Mouse (Mus musculus) lung, embryonic 16.5 days (tissue): ENCODE results near the gene P2rx2. TPM values are rescaled to one million over a fixed set of nuclear protein-coding genes. Genes with fewer than 3 reads are reported as not detected.

Experiments used
- ATAC-seq: fragments of 200-750 bp; cut with Nextera tagmentation; 2 replicates; pipeline ENCODE4 v1.8.0; 2017; ENCODE audit warnings: low read depth, mild to moderate bottlenecking, moderate library complexity
- H3K27ac ChIP-seq: fragments of 300-500 bp; sonication (generic); 2 replicates; pipeline ENCODE4 v1.5.1; 2014; ENCODE audit warnings: mild to moderate bottlenecking, control low read depth, low read length
- H3K27me3 ChIP-seq: fragments of 300-500 bp; sonication (generic); 2 replicates; pipeline ENCODE4 v1.6.1; 2014; ENCODE audit warnings: low read depth, low read length, mixed read lengths; ENCODE audit not compliant: control insufficient read depth, insufficient read depth
- H3K36me3 ChIP-seq: fragments of 300-500 bp; sonication (generic); 2 replicates; pipeline ENCODE4 v1.6.1; 2014; ENCODE audit warnings: low read length; ENCODE audit not compliant: control insufficient read depth, insufficient read depth
- H3K4me1 ChIP-seq: fragments of 300-500 bp; sonication (generic); replicated peaks from 2 replicates; pipeline ENCODE4 v1.6.1; 2014; ENCODE audit warnings: low read length, mixed read lengths; ENCODE audit not compliant: control insufficient read depth, insufficient read depth
- H3K4me2 ChIP-seq: fragments of 300-500 bp; sonication (generic); 2 replicates; pipeline ENCODE4 v1.6.1; 2014; ENCODE audit warnings: low read depth, low read length, control low read depth
- H3K4me3 ChIP-seq: fragments of 300-500 bp; sonication (generic); 2 replicates; pipeline ENCODE4 v1.5.1; 2014; ENCODE audit warnings: mild to moderate bottlenecking, low read length, control low read depth
- H3K9ac ChIP-seq: fragments of 300-500 bp; sonication (generic); 2 replicates; pipeline ENCODE4 v1.6.1; 2014; ENCODE audit warnings: low read length, control low read depth
- H3K9me3 ChIP-seq: fragments of 300-500 bp; sonication (generic); 2 replicates; pipeline ENCODE4 v1.6.1; 2016; ENCODE audit warnings: low read length; ENCODE audit not compliant: control insufficient read depth
- WGBS: fragments of 180-500 bp; shearing (Covaris S2); extraction: QIAGEN DNeasy Blood & Tissue Kit; methylation state at CpG from one replicate; pipeline ENCODE4 v1.1.7; 2014; 5-methylcytosine and 5-hydroxymethylcytosine counted together
- polyA plus RNA-seq: library from polyadenylated mRNA; unstranded; fragments of >200 nt; fragmentation: Nextera tagmentation; extraction: Ambion mirVana; gene quantifications from 2 replicates; pipeline ENCODE4 v1.2.1, GENCODE M21; 2015

P2rx2 gene
- polyA plus RNA-seq, 1 experiment from 2014 or later: 17.2 TPM

DNA sequence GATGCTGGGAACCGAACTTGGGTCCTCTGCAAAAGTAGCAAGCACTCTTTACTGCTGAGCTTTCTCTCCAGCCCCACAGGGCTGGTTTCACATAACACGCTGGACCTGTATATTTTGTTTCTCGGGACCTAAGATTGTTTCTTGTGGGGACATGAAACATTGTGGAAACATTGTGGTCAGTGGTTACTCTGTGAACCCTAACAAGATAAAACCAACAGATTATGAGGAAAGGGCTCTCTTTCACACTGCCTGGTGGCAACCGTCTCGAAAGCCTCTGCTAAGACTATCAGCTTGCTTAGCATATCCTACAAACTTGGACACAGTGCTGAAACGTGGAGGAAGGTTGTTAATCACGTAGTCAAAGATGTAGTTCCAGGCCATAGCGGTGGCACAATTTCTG is 4.0 kb upstream of the P2rx2 start:
- H3K27me3 ChIP-seq: peaks cover 10% of the 10 kb centered on the region; the same call in 1 of the 2 replicates
- H3K9me3 ChIP-seq: no peaks in the 10 kb centered on the region
- H3K9ac ChIP-seq: no peak overlapping the region
- H3K4me2 ChIP-seq: no peak overlapping the region
- 81% methylated on average over 8 of the region's 8 CpGs for WGBS
- H3K27ac ChIP-seq: no peak overlapping the region
- H3K4me3 ChIP-seq: no peak overlapping the region
- no peak for ATAC-seq
- peaks cover 11% of the 10 kb centered on the region for H3K4me1 ChIP-seq
- no peaks in the 10 kb centered on the region for H3K36me3 ChIP-seq

DNA sequence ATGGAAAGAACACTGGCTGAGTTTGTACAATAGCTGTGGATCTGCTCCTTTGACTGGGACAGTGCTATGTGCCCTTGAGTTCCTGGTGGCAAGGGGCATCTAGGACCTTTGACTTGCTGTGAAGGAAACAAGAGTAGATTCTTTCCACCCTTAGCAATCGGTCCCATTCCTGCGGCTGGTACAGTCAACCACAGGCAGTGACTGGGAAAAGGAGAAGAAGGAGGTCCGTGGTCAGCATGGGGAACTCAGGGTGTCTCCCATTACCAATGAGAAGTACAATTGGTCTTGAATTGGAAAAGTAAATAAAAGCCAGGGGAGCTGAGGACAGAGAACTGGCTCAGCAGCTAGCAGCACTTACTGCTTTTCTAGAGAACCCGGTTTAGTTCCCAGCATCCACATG is 2.5 kb upstream of the P2rx2 start:
- WGBS: 72% methylated on average over 4 of the region's 4 CpGs
- Histone ChIP-seq H3K27me3 (peaks cover 16% of the 10 kb centered on the region; the same call in 1 of the 2 replicates), H3K9ac (no peak overlapping the region), H3K4me1 (peaks cover 11% of the 10 kb centered on the region), H3K27ac (peak overlapping the region; percentile 82), H3K4me2 (no peak overlapping the region), H3K4me3 (no peak overlapping the region), H3K36me3 (no peaks in the 10 kb centered on the region), H3K9me3 (no peaks in the 10 kb centered on the region)
- ATAC-seq: no peak

DNA sequence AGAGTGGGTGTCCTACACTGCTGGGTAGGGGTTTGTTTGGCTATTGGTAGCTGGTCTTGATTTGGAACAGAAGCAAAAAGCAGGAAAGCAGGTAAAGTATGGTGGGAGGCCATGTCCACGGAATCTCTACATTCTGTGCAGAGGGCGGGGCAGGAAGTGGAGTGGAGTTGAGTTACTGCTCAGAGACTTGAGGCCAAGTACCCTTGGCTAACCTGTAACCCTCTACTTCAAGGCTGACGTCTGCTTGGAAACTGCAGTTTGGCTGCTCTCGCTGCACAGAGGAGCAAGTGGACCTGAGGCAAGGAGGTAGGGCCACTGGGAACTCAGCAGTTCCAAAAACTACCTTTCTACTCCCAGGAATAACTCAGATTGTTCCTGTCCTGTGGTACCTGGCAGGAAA is 1.5 kb upstream of the P2rx2 start, which contains the start of gene Lrcol1:
Lrcol1 (plus strand) TSS at position 207 of the 400 bp plus-strand sequence.
- ATAC-seq: peak; percentile 73
- no peak within 1 kb of the TSS for H3K9ac ChIP-seq
- peak within 1 kb of the TSS; percentile 82 for H3K27ac ChIP-seq
- H3K4me2 ChIP-seq: no peak within 1 kb of the TSS; the same call in 1 of the 2 replicates
- no peaks in the 10 kb centered on the region for H3K9me3 ChIP-seq
- peaks cover 16% of the 10 kb centered on the region; the same call in 1 of the 2 replicates for H3K27me3 ChIP-seq
- H3K4me3 ChIP-seq: no peak within 1 kb of the TSS
- WGBS: 48% methylated on average over 4 of the region's 4 CpGs
- H3K4me1 ChIP-seq: peaks cover 11% of the 10 kb centered on the region
- no peaks in the 10 kb centered on the region for H3K36me3 ChIP-seq

DNA sequence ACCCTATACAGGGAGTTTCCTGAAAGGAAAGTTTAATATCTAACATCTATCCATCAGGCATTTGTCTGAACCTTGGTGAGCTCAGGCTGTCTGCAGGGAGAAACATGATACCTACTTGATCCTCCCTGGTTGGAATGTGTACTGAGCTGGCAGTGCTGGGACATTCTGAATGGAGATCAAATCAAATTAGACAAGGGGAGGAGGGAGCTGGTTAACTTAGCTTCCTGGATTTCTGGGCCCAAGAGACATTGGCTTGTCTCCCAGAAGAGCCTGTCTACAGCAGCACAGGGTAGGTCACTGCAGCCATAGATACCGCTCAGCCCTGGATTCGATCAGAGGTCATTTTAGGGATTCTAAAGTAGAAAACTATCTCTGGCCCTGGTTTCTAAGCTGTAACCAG is 4.2 kb downstream of the P2rx2 start:
- H3K4me3 ChIP-seq: no peak overlapping the region
- H3K4me1 ChIP-seq: peaks cover 5% of the 10 kb centered on the region
- 59% methylated on average over 2 of the region's 2 CpGs for WGBS
- no peak overlapping the region for H3K9ac ChIP-seq
- H3K4me2 ChIP-seq: no peak overlapping the region
- H3K36me3 ChIP-seq: peaks cover 12% of the 10 kb centered on the region
- ATAC-seq: no peak; the same call in 1 of the 2 replicates
- no peaks in the 10 kb centered on the region for H3K9me3 ChIP-seq
- H3K27ac ChIP-seq: no peak overlapping the region; the same call in 1 of the 2 replicates
- H3K27me3 ChIP-seq: peaks cover 16% of the 10 kb centered on the region; the same call in 1 of the 2 replicates

DNA sequence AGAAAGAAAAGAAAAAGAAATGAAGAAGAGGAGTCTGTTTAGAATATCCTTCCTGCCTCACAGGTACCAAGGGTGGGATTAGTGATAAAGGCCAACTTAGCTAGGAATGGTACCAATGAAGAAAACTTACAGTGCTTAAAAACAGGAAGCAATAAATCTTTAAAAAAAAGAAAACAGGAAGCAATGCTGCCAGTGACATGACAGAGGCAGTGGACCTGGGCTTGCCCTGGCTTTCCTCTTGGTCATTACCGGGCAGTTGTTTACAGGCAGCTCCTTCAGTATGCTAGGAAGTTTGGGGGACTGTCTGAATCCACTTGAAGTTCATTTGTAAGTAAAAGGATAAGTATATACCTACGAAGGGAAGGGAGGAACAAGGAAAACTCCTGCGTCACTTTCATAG is 12.5 kb downstream of the P2rx2 start:
- no peak for ATAC-seq
- no peak overlapping the region for H3K27ac ChIP-seq
- no peak overlapping the region for H3K4me2 ChIP-seq
- H3K4me3 ChIP-seq: no peak overlapping the region
- no peaks in the 10 kb centered on the region for H3K4me1 ChIP-seq
- WGBS: 61% methylated on average over 3 of the region's 3 CpGs
- no peaks in the 10 kb centered on the region for H3K9me3 ChIP-seq
- no peaks in the 10 kb centered on the region for H3K27me3 ChIP-seq
- peaks cover 42% of the 10 kb centered on the region for H3K36me3 ChIP-seq
- no peak overlapping the region for H3K9ac ChIP-seq

DNA sequence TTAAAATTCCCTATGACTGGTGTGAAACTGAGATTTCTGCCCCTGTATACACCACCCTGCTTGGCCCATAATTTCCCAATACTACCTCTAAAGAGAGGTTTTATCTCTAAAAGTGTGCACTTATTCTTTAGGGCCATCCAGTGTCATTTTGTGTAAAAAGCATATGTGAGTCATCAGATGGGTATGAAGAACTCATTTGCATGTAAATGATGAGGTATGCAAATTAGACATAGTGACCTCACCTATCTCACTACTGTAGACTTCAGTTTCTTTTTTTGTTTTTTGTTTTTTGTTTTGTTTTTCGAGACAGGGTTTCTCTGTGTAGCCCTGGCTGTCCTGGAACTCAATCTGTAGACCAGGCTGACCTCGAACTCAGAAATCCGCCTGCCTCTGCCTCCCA is 29.9 kb downstream of the P2rx2 start:
- H3K4me1 ChIP-seq: no peaks in the 10 kb centered on the region
- peaks cover 34% of the 10 kb centered on the region for H3K36me3 ChIP-seq
- H3K9me3 ChIP-seq: no peaks in the 10 kb centered on the region
- H3K9ac ChIP-seq: no peak overlapping the region
- 90% methylated on average over 3 of the region's 3 CpGs for WGBS
- no peak overlapping the region for H3K4me3 ChIP-seq
- H3K27me3 ChIP-seq: no peaks in the 10 kb centered on the region
- no peak overlapping the region for H3K27ac ChIP-seq
- H3K4me2 ChIP-seq: no peak overlapping the region
- no peak for ATAC-seq

DNA sequence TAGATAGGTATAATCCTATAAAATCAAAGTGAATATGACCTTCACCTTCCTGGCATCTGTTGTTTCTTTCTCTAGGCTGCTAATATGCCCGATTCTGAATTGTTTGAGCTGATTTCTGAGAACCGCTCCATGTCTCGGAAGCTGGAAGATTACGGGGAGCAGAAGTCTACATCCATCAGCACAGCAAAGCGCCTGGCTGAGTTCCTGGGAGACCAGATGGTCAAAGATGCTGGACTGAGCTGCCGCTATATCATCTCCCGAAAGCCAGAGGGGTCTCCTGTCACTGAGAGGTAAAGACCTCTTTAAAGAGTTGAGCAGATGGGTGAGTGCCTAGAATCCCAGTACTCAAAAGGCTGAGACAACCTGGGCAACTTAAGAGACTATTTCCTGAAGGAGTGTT is 34.2 kb downstream of the P2rx2 start:
- ATAC-seq: no peak
- 91% methylated on average over 7 of the region's 7 CpGs for WGBS
- no peaks in the 10 kb centered on the region for H3K4me1 ChIP-seq

DNA sequence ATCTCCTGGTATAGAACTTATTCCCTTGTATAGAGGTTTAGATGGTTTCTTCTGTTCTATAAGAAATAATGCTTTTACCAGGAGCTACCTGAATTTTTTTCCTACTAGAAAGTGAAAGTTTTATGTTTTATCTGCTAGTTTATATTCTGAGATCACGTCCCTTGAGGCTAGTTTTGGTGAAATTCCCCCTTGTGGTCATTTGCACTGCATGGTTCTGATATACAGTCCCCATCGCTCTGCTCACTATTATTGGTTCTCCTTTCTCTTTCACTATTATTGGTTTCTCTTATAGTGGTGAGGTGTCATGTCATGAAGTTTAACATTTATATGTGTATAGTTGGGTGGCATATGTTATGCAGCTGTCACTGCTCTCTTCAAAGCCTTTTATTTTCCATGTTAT is 42.4 kb downstream of the P2rx2 start:
- Histone ChIP-seq H3K9ac (no peak overlapping the region), H3K4me3 (no peak overlapping the region), H3K4me1 (no peaks in the 10 kb centered on the region), H3K4me2 (no peak overlapping the region), H3K27ac (no peak overlapping the region), H3K36me3 (peaks cover 37% of the 10 kb centered on the region), H3K9me3 (no peaks in the 10 kb centered on the region), H3K27me3 (no peaks in the 10 kb centered on the region)
- no peak for ATAC-seq
- 86% methylated on average over 2 of the region's 2 CpGs for WGBS

More for the DNA sequence above, 34.2 kb downstream of the P2rx2 start:
- H3K4me3 ChIP-seq: no peak overlapping the region
- H3K27me3 ChIP-seq: no peaks in the 10 kb centered on the region
- H3K9ac ChIP-seq: no peak overlapping the region
- H3K9me3 ChIP-seq: no peaks in the 10 kb centered on the region
- H3K36me3 ChIP-seq: peaks cover 40% of the 10 kb centered on the region
- H3K4me2 ChIP-seq: no peak overlapping the region
- H3K27ac ChIP-seq: no peak overlapping the region

DNA sequence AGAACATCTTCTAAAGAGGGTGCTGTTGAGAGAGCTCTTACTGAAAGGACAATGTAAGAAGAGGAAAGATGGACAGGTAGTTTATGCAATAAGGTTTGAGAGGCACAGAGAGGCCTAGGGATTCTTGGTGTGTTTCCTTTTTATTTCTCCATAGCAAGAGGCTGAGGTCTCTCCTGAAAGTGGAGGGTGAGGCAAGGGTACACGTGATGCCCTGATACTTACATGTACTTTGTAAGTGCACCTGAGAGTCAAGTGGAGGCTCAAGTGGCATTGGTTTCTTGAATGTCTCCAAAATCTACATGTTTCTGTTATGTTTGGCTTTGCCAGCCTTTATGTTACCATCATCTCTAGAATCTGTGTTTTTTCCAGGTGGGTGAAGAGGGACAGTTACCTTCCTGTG is 46.4 kb downstream of the P2rx2 start:
- ATAC-seq: no peak
- no peaks in the 10 kb centered on the region for H3K9me3 ChIP-seq
- H3K4me1 ChIP-seq: no peaks in the 10 kb centered on the region
- H3K36me3 ChIP-seq: peaks cover 43% of the 10 kb centered on the region
- H3K4me3 ChIP-seq: no peak overlapping the region
- no peaks in the 10 kb centered on the region for H3K27me3 ChIP-seq
- no peak overlapping the region for H3K4me2 ChIP-seq
- H3K9ac ChIP-seq: no peak overlapping the region
- no peak overlapping the region for H3K27ac ChIP-seq
- 80% methylated on average over 1 of the region's 1 CpGs for WGBS

DNA sequence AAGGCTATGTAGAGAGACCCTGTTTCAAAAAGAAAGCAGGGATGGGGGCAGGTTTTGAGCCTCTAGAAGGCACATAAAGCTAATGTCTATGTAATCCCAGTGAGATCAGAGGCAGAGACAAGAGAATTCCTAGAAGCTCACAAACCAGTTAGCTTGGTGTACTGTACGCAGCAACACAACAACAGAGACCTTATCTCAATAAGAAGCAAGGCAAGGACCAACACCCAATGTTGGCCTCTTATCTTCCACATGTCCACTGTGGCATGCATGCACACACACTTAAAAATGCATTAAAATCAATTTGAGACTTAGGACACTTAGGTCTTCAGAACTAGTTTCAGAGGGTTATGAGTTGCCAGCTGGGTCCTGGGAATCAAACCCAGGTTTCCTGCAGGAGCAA is 51.4 kb downstream of the P2rx2 start:
- Histone ChIP-seq H3K27ac (no peak overlapping the region), H3K4me1 (peaks cover 4% of the 10 kb centered on the region; the same call in 1 of the 2 replicates), H3K4me2 (no peak overlapping the region), H3K4me3 (no peak overlapping the region), H3K9ac (no peak overlapping the region), H3K27me3 (no peaks in the 10 kb centered on the region), H3K9me3 (no peaks in the 10 kb centered on the region), H3K36me3 (peaks cover 28% of the 10 kb centered on the region)
- no peak for ATAC-seq
- WGBS: 97% methylated on average over 1 of the region's 1 CpGs
